Mouse (Mus musculus) myocyte (in vitro differentiated cells): ENCODE data around the gene Cnp.

Experiments
- CEBPB ChIP-seq: IDR thresholded peaks from 2 replicates; pipeline ENCODE4 v1.6.1; 2011; ENCODE audit warnings: mild to moderate bottlenecking, moderate library complexity; ENCODE audit not compliant: poor library complexity, insufficient read depth, severe bottlenecking
- E2F4 ChIP-seq: IDR thresholded peaks from one replicate; pipeline ENCODE4 v1.6.1; 2011; ENCODE audit warnings: mild to moderate bottlenecking, control low read depth, moderate library complexity; ENCODE audit not compliant: insufficient read depth
- MYOG ChIP-seq, 3 experiments: IDR thresholded peaks; one replicate each; pipeline ENCODE4 v1.6.1; 2011; ENCODE audit warnings: control low read depth in 2 of 3, low read depth in 2 of 3, mild to moderate bottlenecking in 2 of 3; ENCODE audit not compliant: insufficient read length in 2 of 3, control insufficient read depth in 1 of 3, insufficient read depth in 1 of 3
- POLR2A ChIP-seq: IDR thresholded peaks from one replicate; pipeline ENCODE4 v1.6.1; 2011; ENCODE audit warnings: low read depth, mild to moderate bottlenecking, control low read depth, moderate library complexity; ENCODE audit not compliant: insufficient read length
- TCF12 ChIP-seq: IDR thresholded peaks from one replicate; pipeline ENCODE4 v1.6.1; 2011; ENCODE audit warnings: mild to moderate bottlenecking, control low read depth; ENCODE audit not compliant: poor library complexity, insufficient read depth, severe bottlenecking
- USF1 ChIP-seq: IDR thresholded peaks from one replicate; pipeline ENCODE4 v1.6.1; 2011; ENCODE audit warnings: low read depth, mild to moderate bottlenecking, control low read depth, moderate library complexity

- TF ChIP-seq POLR2A = no peak
- TF ChIP-seq MYOG (IDR thresholded peaks at IDR 0.05; ENCODE audit: control insufficient read depth in 1 of 3, insufficient read depth in 1 of 3, insufficient read length in 2 of 3, low read depth in 2 of 3) = no peak
- TF ChIP-seq USF1 = no peak
- TF ChIP-seq TCF12 = no peak
- no peak for TF ChIP-seq E2F4
- no peak for TF ChIP-seq CEBPB
These were observed 38.2 kb upstream of the Cnp start for GRCm38 (mm10) chr11:100536466-100536865.
